In the genomic region with DNA sequence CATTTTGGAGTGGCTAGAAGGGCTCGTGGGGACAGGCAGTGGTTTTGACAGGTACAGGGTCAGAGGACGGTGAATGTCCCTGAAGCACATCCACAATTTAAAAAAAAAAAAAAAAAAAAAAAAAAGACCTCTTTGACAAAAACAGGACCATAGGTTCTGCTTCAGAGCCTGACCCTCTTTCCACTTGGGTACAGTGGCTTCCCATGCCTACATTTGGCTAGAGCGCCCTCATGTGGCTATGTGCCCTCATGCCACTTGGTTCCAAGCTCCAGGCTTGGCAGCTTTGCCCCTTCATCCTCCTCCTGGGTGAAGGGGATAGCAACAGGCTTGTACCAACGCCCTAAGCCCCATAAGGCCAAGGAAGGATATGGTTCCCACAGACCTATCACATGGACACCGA, we compare ENCODE assay signal across 10 mouse cellular contexts. TPM values are rescaled to one million over a fixed set of nuclear protein-coding genes. Genes with fewer than 3 reads are reported as not detected.
DNase-seq lines count a peak whose midpoint lies in the region; ATAC-seq and TF ChIP-seq lines count a peak whose summit lies in the region.
"Had no signal": no experiment of that assay in that cellular context is flagged by ENCODE, and none has a peak within 500 bp of the region (broad histone marks: within the 10 kb centered on the region; RNA-seq: fewer than 3 reads in every experiment).

No protein-coding gene starts in this region.

- TF ChIP-seq EP300 in liver, postnatal 0 days (IDR thresholded peaks at IDR 0.05; ENCODE audit: low read depth): no peak

- no peak overlapping the region for H3K4me3 ChIP-seq in liver, embryonic 11.5 days (ENCODE audit: low read depth, low read length)
- no peak overlapping the region for H3K4me3 ChIP-seq in hindbrain, postnatal 0 days (ENCODE audit: low read length)
- H3K4me3 ChIP-seq in liver, postnatal 0 days (ENCODE audit: low read depth, low read length): no peak overlapping the region
- H3K4me3 ChIP-seq: embryonic facial prominence, embryonic 13.5 days; liver, embryonic 15.5 days had no signal

- H3K36me3 ChIP-seq in liver, embryonic 11.5 days (ENCODE audit: control insufficient read depth, insufficient read depth, low read length): no peaks in the 10 kb centered on the region
- H3K36me3 ChIP-seq in hindbrain, postnatal 0 days (ENCODE audit: insufficient read depth, low read length): peaks cover 2% of the 10 kb centered on the region; the same call in 1 of the 2 replicates
- no peaks in the 10 kb centered on the region for H3K36me3 ChIP-seq in liver, postnatal 0 days (replicated peaks; ENCODE audit: insufficient read depth, low read length)
- H3K36me3 ChIP-seq: embryonic facial prominence, embryonic 13.5 days; liver, embryonic 15.5 days had no signal

- DNase-seq in liver: peak; percentile 39
- no peak for DNase-seq in liver, embryonic 11.5 days (ENCODE audit: low spot score)
- peak; percentile 54 for DNase-seq in adrenal gland, adult 2 months
- peak; percentile 67 for DNase-seq in embryo, embryonic 10.5 days (ENCODE audit: low spot score)
- DNase-seq in hindbrain, postnatal 0 days (ENCODE audit: low spot score): peak; percentile 82
- peak; percentile 69 for DNase-seq in liver, postnatal 0 days
- DNase-seq in right cerebral cortex, adult 18-20 months: peak; percentile 49
- peak; percentile 44 to 66 for DNase-seq in urinary bladder, postnatal 36 days (ENCODE audit: low spot score in 2 of 2)

- no peaks in the 10 kb centered on the region for H3K27me3 ChIP-seq in liver, embryonic 11.5 days (replicated peaks; ENCODE audit: control insufficient read depth, insufficient read depth, low read length)
- H3K27me3 ChIP-seq in hindbrain, postnatal 0 days (ENCODE audit: insufficient read depth, low read length): no peaks in the 10 kb centered on the region
- no peaks in the 10 kb centered on the region for H3K27me3 ChIP-seq in liver, postnatal 0 days (ENCODE audit: insufficient read depth, low read length)
- H3K27me3 ChIP-seq: embryonic facial prominence, embryonic 13.5 days; liver, embryonic 15.5 days had no signal

- no peak for ATAC-seq in liver, embryonic 11.5 days (replicated peaks; ENCODE audit: low FRiP score)
- no peak for ATAC-seq in hindbrain, postnatal 0 days
- no peak for ATAC-seq in liver, postnatal 0 days

- H3K4me1 ChIP-seq in liver, embryonic 11.5 days (replicated peaks; ENCODE audit: control insufficient read depth, insufficient read depth, low read length): no peaks in the 10 kb centered on the region
- H3K4me1 ChIP-seq in hindbrain, postnatal 0 days (ENCODE audit: insufficient read depth, low read length): no peaks in the 10 kb centered on the region
- no peaks in the 10 kb centered on the region for H3K4me1 ChIP-seq in liver, postnatal 0 days (ENCODE audit: insufficient read depth)
- H3K4me1 ChIP-seq: embryonic facial prominence, embryonic 13.5 days; liver, embryonic 15.5 days had no signal

- WGBS in liver, embryonic 11.5 days: 46% methylated on average over 5 of the region's 5 CpGs
- 59% methylated on average over 5 of the region's 5 CpGs for WGBS in hindbrain, postnatal 0 days
- WGBS in liver, postnatal 0 days (ENCODE audit: insufficient replicate concordance): 45% methylated on average over 5 of the region's 5 CpGs

- H3K27ac ChIP-seq in liver, embryonic 11.5 days (ENCODE audit: low read depth, low read length): no peak overlapping the region
- no peak overlapping the region for H3K27ac ChIP-seq in hindbrain, postnatal 0 days
- H3K27ac ChIP-seq in liver, postnatal 0 days (ENCODE audit: low read depth): no peak overlapping the region
- H3K27ac ChIP-seq: embryonic facial prominence, embryonic 13.5 days; liver, embryonic 15.5 days had no signal

- H3K9me3 ChIP-seq in liver, embryonic 11.5 days (ENCODE audit: control insufficient read depth, low read length): no peaks in the 10 kb centered on the region
- H3K9me3 ChIP-seq in hindbrain, postnatal 0 days (ENCODE audit: low read length): peaks cover 2% of the 10 kb centered on the region; the same call in 1 of the 2 replicates
- H3K9me3 ChIP-seq in liver, postnatal 0 days (ENCODE audit: low read length): no peaks in the 10 kb centered on the region
- H3K9me3 ChIP-seq: embryonic facial prominence, embryonic 13.5 days; liver, embryonic 15.5 days had no signal

- H3K9ac ChIP-seq in liver, embryonic 11.5 days (ENCODE audit: low read depth, low read length): no peak overlapping the region
- H3K9ac ChIP-seq in hindbrain, postnatal 0 days (replicated peaks; ENCODE audit: low read length): no peak overlapping the region
- no peak overlapping the region for H3K9ac ChIP-seq in liver, postnatal 0 days (replicated peaks)
- H3K9ac ChIP-seq: embryonic facial prominence, embryonic 13.5 days; liver, embryonic 15.5 days had no signal

- peak; percentile 88 for TF ChIP-seq CTCF in hindbrain, postnatal 0 days (IDR thresholded peaks at IDR 0.05; ENCODE audit: low read depth)
- peak; percentile 81 for TF ChIP-seq CTCF in liver, postnatal 0 days (IDR thresholded peaks at IDR 0.05; ENCODE audit: low read depth)

- H3K4me2 ChIP-seq in liver, embryonic 11.5 days: no peak overlapping the region
- no peak overlapping the region for H3K4me2 ChIP-seq in hindbrain, postnatal 0 days (ENCODE audit: low read depth, low read length)
- H3K4me2 ChIP-seq in liver, postnatal 0 days (ENCODE audit: low read depth, low read length): no peak overlapping the region
- H3K4me2 ChIP-seq: embryonic facial prominence, embryonic 13.5 days; liver, embryonic 15.5 days had no signal

RNA-seq across cellular contexts. Expression of a gene that starts 39.8 kb away (rescaled TPM):
- polyA plus RNA-seq in liver, embryonic 11.5 days (2014; fragmentation: Nextera tagmentation; extraction: Ambion mirVana): not detected in 2 replicates
- total RNA-seq in adrenal gland, adult 2 months (2021): not detected
- polyA plus RNA-seq in adrenal gland, adult 2 months (2012; rRNA removed): not detected in 2 replicates
- total RNA-seq in hindbrain, postnatal 0 days (2014; rRNA removed): not detected in 2 replicates
- not detected in 2 replicates for polyA plus RNA-seq in hindbrain, postnatal 0 days (2015; fragmentation: Nextera tagmentation; extraction: Ambion mirVana)
- not detected in 2 replicates for polyA plus RNA-seq in liver, postnatal 0 days (2015; fragmentation: Nextera tagmentation; extraction: Ambion mirVana)
- polyA plus RNA-seq: embryonic facial prominence, embryonic 13.5 days; liver, embryonic 15.5 days had no signal

RNA-seq across cellular contexts. Expression of a gene that starts 56.4 kb away (rescaled TPM):
- 0.25 and 0.59 TPM in 2 replicates for polyA plus RNA-seq in liver, embryonic 11.5 days (2014; fragmentation: Nextera tagmentation; extraction: Ambion mirVana)
- total RNA-seq in adrenal gland, adult 2 months (2021): not detected
- not detected in 2 replicates for polyA plus RNA-seq in adrenal gland, adult 2 months (2012; rRNA removed)
- 0.94 TPM in 1 of 2 replicates, not detected in the other for total RNA-seq in hindbrain, postnatal 0 days (2014; rRNA removed)
- 0.25 and 0.32 TPM in 2 replicates for polyA plus RNA-seq in hindbrain, postnatal 0 days (2015; fragmentation: Nextera tagmentation; extraction: Ambion mirVana)
- polyA plus RNA-seq in liver, postnatal 0 days (2015; fragmentation: Nextera tagmentation; extraction: Ambion mirVana): 0.07 and 0.19 TPM in 2 replicates
- polyA plus RNA-seq: liver, embryonic 15.5 days had no signal
